Mouse (Mus musculus) ES-E14 (cell line): ENCODE data around the gene Dok3. TPM values are rescaled to one million over a fixed set of nuclear protein-coding genes. Genes with fewer than 3 reads are reported as not detected.
"Not testable (repeated sequence)": the region's sequence is repeated elsewhere in the genome, so short reads cannot be mapped to it uniquely, and the experiment has no call there.

Source experiments
- DNase-seq: peaks from one replicate; pipeline ENCODE4 v3.0.0-alpha.2; 2013; ENCODE audit warnings: low read depth, low spot score
- H3K27ac ChIP-seq: 2 replicates; pipeline ENCODE4 v1.5.1; 2012; ENCODE audit warnings: low read depth, mild to moderate bottlenecking, low read length, moderate library complexity, mixed read lengths; ENCODE audit not compliant: poor library complexity, insufficient read depth, severe bottlenecking
- H3K36me3 ChIP-seq: 2 replicates; pipeline ENCODE4 v1.6.1; 2012; ENCODE audit warnings: mild to moderate bottlenecking, low read length, moderate library complexity, mixed read lengths; ENCODE audit not compliant: control insufficient read depth, poor library complexity, insufficient read depth, severe bottlenecking
- H3K4me1 ChIP-seq, 2 experiments: fragments of 150-350 bp in 1 of 2; sonication (generic) in 1 of 2; 2 replicates each; pipeline ENCODE4 v1.6.1; 2012; ENCODE audit warnings: low read length in 2 of 2, mild to moderate bottlenecking in 1 of 2, mixed read lengths in 1 of 2; ENCODE audit not compliant: control insufficient read depth in 2 of 2, insufficient read depth in 2 of 2, poor library complexity in 1 of 2
- H3K4me3 ChIP-seq, 2 experiments: fragments of 150-350 bp in 1 of 2; sonication (generic) in 1 of 2; 2 replicates each; pipeline ENCODE4 v1.5.1; 2012; ENCODE audit warnings: low read length in 2 of 2, low read depth in 1 of 2, mild to moderate bottlenecking in 1 of 2, mixed read lengths in 1 of 2; ENCODE audit not compliant: insufficient read depth in 1 of 2, poor library complexity in 1 of 2, severe bottlenecking in 1 of 2
- H3K9ac ChIP-seq: 2 replicates; pipeline ENCODE4 v1.6.1; 2012; ENCODE audit warnings: low read depth, mild to moderate bottlenecking, low read length, mixed read lengths; ENCODE audit not compliant: poor library complexity, insufficient read depth, severe bottlenecking
- H3K9me3 ChIP-seq: fragments of 150-350 bp; sonication (generic); 2 replicates; pipeline ENCODE4 v1.6.1; 2012; ENCODE audit warnings: low read depth, mild to moderate bottlenecking, low read length; ENCODE audit not compliant: control insufficient read depth, insufficient read depth
- CHD2 ChIP-seq: IDR thresholded peaks from 2 replicates; pipeline ENCODE4 v1.6.1; 2014; ENCODE audit warnings: mild to moderate bottlenecking, low read depth, low read length, inconsistent platforms
- HCFC1 ChIP-seq: IDR thresholded peaks from 2 replicates; pipeline ENCODE4 v1.6.1; 2012; ENCODE audit warnings: low read length, inconsistent platforms, borderline replicate concordance; ENCODE audit not compliant: insufficient read depth
- MAFK ChIP-seq: IDR thresholded peaks from 2 replicates; pipeline ENCODE4 v1.6.1; 2014; ENCODE audit warnings: mild to moderate bottlenecking, low read depth, low read length, inconsistent platforms; ENCODE audit not compliant: insufficient read depth
- ZC3H11A ChIP-seq: IDR thresholded peaks from 2 replicates; pipeline ENCODE4 v1.6.1; 2012; ENCODE audit warnings: low read depth, mild to moderate bottlenecking, inconsistent platforms, low read length, borderline replicate concordance
- ZNF384 ChIP-seq: IDR thresholded peaks from 2 replicates; pipeline ENCODE4 v1.6.1; 2012; ENCODE audit warnings: low read depth, low read length, inconsistent platforms
- in situ Hi-C, 2 experiments: fragments of 600-800 bp; cut with MboI; formaldehyde crosslinking; loops; one replicate each; pipeline ENCODE4 v1.15.1; 2025; ENCODE audit warnings: low sequenced_read_pairs in 2 of 2, inconsistent platforms in 1 of 2; ENCODE audit not compliant: unreplicated experiment in 2 of 2
- total RNA-seq: library from RNA; depleted of rRNA; stranded (reverse); fragments of 300-350 nt; gene quantifications from 2 replicates; pipeline ENCODE4 v1.2.3, GENCODE M21; 2012; rRNA removed

Gene Dok3
- 0.98 and 1.7 TPM in 2 replicates for total RNA-seq

GRCm38 (mm10) chr13:55529198-55529915 is at the start of gene Dok3:
Dok3 (minus strand) TSS chr13:55529296.
- H3K4me3 ChIP-seq: no peak within 1 kb of the TSS
- no peak for DNase-seq
- no peaks in the 10 kb centered on the region for H3K9me3 ChIP-seq
- no peak for TF ChIP-seq CHD2
- peak; percentile 88 for TF ChIP-seq MAFK
- H3K4me1 ChIP-seq: peaks cover 0 to 3% of the 10 kb centered on the region in 2 experiments; a peak in 1 of 4 replicates
- no peak within 1 kb of the TSS for H3K27ac ChIP-seq
- peaks cover 41% of the 10 kb centered on the region for H3K36me3 ChIP-seq
- in situ Hi-C loops: no loop called here
- no peak within 1 kb of the TSS for H3K9ac ChIP-seq

GRCm38 (mm10) chr13:55578086-55578485 is 49.0 kb upstream of the Dok3 start:
- no peak overlapping the region for H3K27ac ChIP-seq
- no peaks in the 10 kb centered on the region for H3K36me3 ChIP-seq
- H3K9ac ChIP-seq: no peak overlapping the region
- TF ChIP-seq ZNF384 (no peak), CHD2 (no peak), MAFK (no peak), ZC3H11A (no peak), HCFC1 (no peak)
- H3K9me3 ChIP-seq: peaks cover 2% of the 10 kb centered on the region; the same call in 1 of the 2 replicates
- in situ Hi-C loops: no loop called here
- H3K4me3 ChIP-seq: no peak overlapping the region
- no peaks in the 10 kb centered on the region for H3K4me1 ChIP-seq
- DNase-seq: no peak

GRCm38 (mm10) chr13:55576872-55577271 is 47.8 kb upstream of the Dok3 start:
- in situ Hi-C loops, H3K27ac ChIP-seq, H3K9ac ChIP-seq, H3K9me3 ChIP-seq, H3K4me1 ChIP-seq, H3K36me3 ChIP-seq, DNase-seq, H3K4me3 ChIP-seq: not testable (repeated sequence)
- 0 out of 2 replicates have a peak, but pooled peaks have one; percentile 7 for TF ChIP-seq ZNF384

- Histone ChIP-seq H3K36me3 (no peaks in the 10 kb centered on the region), H3K4me3 (no peak overlapping the region), H3K9me3 (peaks cover 2% of the 10 kb centered on the region; the same call in 1 of the 2 replicates), H3K4me1 (no peaks in the 10 kb centered on the region), H3K9ac (no peak overlapping the region), H3K27ac (no peak overlapping the region)
- TF ChIP-seq CHD2 (no peak), MAFK (no peak), ZC3H11A (no peak), HCFC1 (peak; percentile 35; the same call in 1 of the 2 replicates), ZNF384 (no peak)
- DNase-seq: no peak
- in situ Hi-C loops: no loop called here
These were observed 46.8 kb upstream of the Dok3 start for GRCm38 (mm10) chr13:55575932-55576331.

- Histone ChIP-seq H3K27ac (no peak overlapping the region), H3K36me3 (no peaks in the 10 kb centered on the region), H3K4me1 (peaks cover 0 to 1% of the 10 kb centered on the region in 2 experiments; a peak in 1 of 4 replicates), H3K4me3 (no peak overlapping the region), H3K9ac (no peak overlapping the region), H3K9me3 (peaks cover 2% of the 10 kb centered on the region; the same call in 1 of the 2 replicates)
- TF ChIP-seq ZNF384 (peak; percentile 64; the same call in 1 of the 2 replicates), MAFK (no peak)
- in situ Hi-C loops: no loop called here
- DNase-seq: no peak
These were observed 45.2 kb upstream of the Dok3 start for GRCm38 (mm10) chr13:55574321-55574720.
